ENCODE assay signal across 8 mouse cellular contexts in genomic region chr13:24135282-24136230, GRCm38 (mm10).
DNase-seq lines count a peak whose midpoint lies in the region; ATAC-seq and TF ChIP-seq lines count a peak whose summit lies in the region.

No protein-coding gene starts in this region.

- no peaks in the 10 kb centered on the region for H3K9me3 ChIP-seq in hindbrain, embryonic 11.5 days (ENCODE audit: control insufficient read depth, low read length)
- H3K9me3 ChIP-seq in liver, embryonic 11.5 days (ENCODE audit: control insufficient read depth, low read length): no peaks in the 10 kb centered on the region
- H3K9me3 ChIP-seq in forebrain, embryonic 15.5 days: no peaks in the 10 kb centered on the region

- WGBS in hindbrain, embryonic 11.5 days: 25% methylated on average over 21 of the region's 21 CpGs
- 56% methylated on average over 21 of the region's 21 CpGs for WGBS in liver, embryonic 11.5 days
- 52% methylated on average over 21 of the region's 21 CpGs for WGBS in forebrain, embryonic 15.5 days

- ATAC-seq in hindbrain, embryonic 11.5 days (ENCODE audit: low FRiP score): peak; percentile 66
- ATAC-seq in liver, embryonic 11.5 days (replicated peaks; ENCODE audit: low FRiP score): peak; percentile 54; the same call in 1 of the 2 replicates
- no peak for ATAC-seq in forebrain, embryonic 15.5 days (replicated peaks)

- TF ChIP-seq CTCF in brain, embryonic 14.5 days (IDR thresholded peaks at IDR 0.05; ENCODE audit: borderline replicate concordance, extremely low read depth, insufficient read depth, insufficient read length): peak; percentile 7; the same call in 1 of the 2 replicates

- H3K27ac ChIP-seq in hindbrain, embryonic 11.5 days (ENCODE audit: low read depth, low read length): peak overlapping the region; percentile 53; the same call in 1 of the 2 replicates
- H3K27ac ChIP-seq in liver, embryonic 11.5 days (ENCODE audit: low read depth, low read length): no peak overlapping the region
- no peak overlapping the region for H3K27ac ChIP-seq in forebrain, embryonic 15.5 days (replicated peaks)

- peaks cover 6% of the 10 kb centered on the region; the same call in 1 of the 2 replicates for H3K4me1 ChIP-seq in hindbrain, embryonic 11.5 days (replicated peaks; ENCODE audit: control insufficient read depth, insufficient read depth, low read length)
- H3K4me1 ChIP-seq in liver, embryonic 11.5 days (replicated peaks; ENCODE audit: control insufficient read depth, insufficient read depth, low read length): peaks cover 3% of the 10 kb centered on the region; the same call in 1 of the 2 replicates
- H3K4me1 ChIP-seq in forebrain, embryonic 15.5 days: peaks cover 6% of the 10 kb centered on the region

- peak; percentile 30 to 56 for DNase-seq in frontal cortex, postnatal 36 days (ENCODE audit: low spot score in 2 of 2)
- DNase-seq in frontal cortex, postnatal 10 days (ENCODE audit: low spot score in 2 of 2): no peak
- peak; percentile 35 for DNase-seq in brain, embryonic 14.5 days (ENCODE audit: low read depth)
- DNase-seq in hindbrain, embryonic 11.5 days (ENCODE audit: low spot score): peak; percentile 35
- DNase-seq in liver, embryonic 11.5 days (ENCODE audit: low spot score): no peak
- DNase-seq in yolk sac, embryonic 10.5 days (ENCODE audit: low spot score): peak; percentile 62
- no peak for DNase-seq in cerebellum, adult 18-20 months

- no peaks in the 10 kb centered on the region for H3K27me3 ChIP-seq in hindbrain, embryonic 11.5 days (ENCODE audit: control insufficient read depth, insufficient read depth, low read length)
- no peaks in the 10 kb centered on the region for H3K27me3 ChIP-seq in liver, embryonic 11.5 days (replicated peaks; ENCODE audit: control insufficient read depth, insufficient read depth, low read length)
- no peaks in the 10 kb centered on the region for H3K27me3 ChIP-seq in forebrain, embryonic 15.5 days

- H3K4me3 ChIP-seq in hindbrain, embryonic 11.5 days (ENCODE audit: low read depth, low read length): no peak overlapping the region
- no peak overlapping the region for H3K4me3 ChIP-seq in liver, embryonic 11.5 days (ENCODE audit: low read depth, low read length)
- no peak overlapping the region for H3K4me3 ChIP-seq in forebrain, embryonic 15.5 days

- H3K9ac ChIP-seq in hindbrain, embryonic 11.5 days (ENCODE audit: low read depth, low read length): no peak overlapping the region
- no peak overlapping the region for H3K9ac ChIP-seq in liver, embryonic 11.5 days (ENCODE audit: low read depth, low read length)
- H3K9ac ChIP-seq in forebrain, embryonic 15.5 days (replicated peaks): no peak overlapping the region

- no peak overlapping the region; the same call in 1 of the 2 replicates for H3K4me2 ChIP-seq in hindbrain, embryonic 11.5 days (replicated peaks; ENCODE audit: low read depth, low read length)
- H3K4me2 ChIP-seq in liver, embryonic 11.5 days: no peak overlapping the region
- H3K4me2 ChIP-seq in forebrain, embryonic 15.5 days (replicated peaks): no peak overlapping the region

- TF ChIP-seq POLR2A in brain, embryonic 14.5 days (IDR thresholded peaks at IDR 0.05; ENCODE audit: borderline replicate concordance, extremely low read depth, insufficient read depth, insufficient read length, poor library complexity, severe bottlenecking): no peak

- no peaks in the 10 kb centered on the region for H3K36me3 ChIP-seq in hindbrain, embryonic 11.5 days (ENCODE audit: control insufficient read depth, insufficient read depth, low read length)
- no peaks in the 10 kb centered on the region for H3K36me3 ChIP-seq in liver, embryonic 11.5 days (ENCODE audit: control insufficient read depth, insufficient read depth, low read length)
- H3K36me3 ChIP-seq in forebrain, embryonic 15.5 days: no peaks in the 10 kb centered on the region

Comparison
In these comparisons a context has a peak if more than half of its experiments do, and no peak if none do; other contexts are left out.
1. DNase-seq: peak in frontal cortex, postnatal 36 days (2 of 2), brain, embryonic 14.5 days (single experiment), hindbrain, embryonic 11.5 days (single experiment) and yolk sac, embryonic 10.5 days (single experiment); none in frontal cortex, postnatal 10 days (0 of 2), liver, embryonic 11.5 days (single experiment) and cerebellum, adult 18-20 months (0 of 2).